Mouse (Mus musculus): ENCODE measurements around the gene Il1r1. TPM values are rescaled to one million over a fixed set of nuclear protein-coding genes. Genes with fewer than 3 reads are reported as not detected.

Gene Il1r1
- polyA plus RNA-seq, 1 experiment from 2014 or later, result 7.9 TPM

DNA sequence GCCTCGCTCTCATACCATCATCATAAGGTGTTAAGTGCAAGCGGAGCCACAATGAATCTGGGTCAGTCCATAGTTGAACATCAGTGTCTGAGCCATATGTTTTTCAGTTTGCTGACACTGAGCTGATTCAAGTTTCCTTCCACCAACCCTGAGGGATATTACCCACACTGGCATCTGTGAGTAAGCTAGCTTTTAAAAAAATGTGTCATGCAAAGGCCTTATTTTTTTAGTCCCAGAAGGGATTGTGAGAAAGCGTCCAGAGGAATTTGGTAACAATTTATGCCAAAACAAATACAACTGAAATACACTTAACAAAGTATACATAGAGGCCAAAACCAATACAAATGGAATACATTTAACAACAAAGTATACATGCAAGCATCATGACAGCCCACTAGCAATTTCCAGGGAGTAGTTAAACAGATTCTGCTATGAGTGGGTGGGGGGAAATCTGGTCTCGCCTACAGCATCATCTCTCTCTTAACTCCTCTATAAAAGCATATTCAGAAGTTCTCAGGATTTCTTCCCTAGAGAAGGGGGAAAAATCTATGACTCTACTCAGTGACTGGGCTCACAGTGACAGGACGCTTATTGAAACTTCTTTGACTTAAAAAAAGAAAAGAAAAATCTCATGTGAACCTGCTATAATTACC is 10.8 kb downstream of the Il1r1 start:
- H3K27ac ChIP-seq (ENCODE audit: low read depth, low read length), result no peak overlapping the region
- H3K4me1 ChIP-seq (ENCODE audit: control insufficient read depth, insufficient read depth, low read length), result peaks cover 11% of the 10 kb centered on the region; the same call in 1 of the 2 replicates
- no peak for ATAC-seq (replicated peaks; ENCODE audit: insufficient number of reproducible peaks, low FRiP score, low TSS enrichment)
- H3K27me3 ChIP-seq (ENCODE audit: control insufficient read depth, insufficient read depth, low read length), result no peaks in the 10 kb centered on the region
- WGBS (ENCODE audit: insufficient replicate concordance), result 76% methylated on average over 5 of the region's 5 CpGs
- H3K4me3 ChIP-seq (ENCODE audit: low read depth, low read length), result no peak overlapping the region
- no peak overlapping the region for H3K4me2 ChIP-seq
- no peaks in the 10 kb centered on the region for H3K36me3 ChIP-seq (ENCODE audit: control insufficient read depth, insufficient read depth, low read length)
- H3K9ac ChIP-seq (ENCODE audit: low read depth, low read length), result no peak overlapping the region
- no peaks in the 10 kb centered on the region for H3K9me3 ChIP-seq (replicated peaks; ENCODE audit: control insufficient read depth, low read length)

DNA sequence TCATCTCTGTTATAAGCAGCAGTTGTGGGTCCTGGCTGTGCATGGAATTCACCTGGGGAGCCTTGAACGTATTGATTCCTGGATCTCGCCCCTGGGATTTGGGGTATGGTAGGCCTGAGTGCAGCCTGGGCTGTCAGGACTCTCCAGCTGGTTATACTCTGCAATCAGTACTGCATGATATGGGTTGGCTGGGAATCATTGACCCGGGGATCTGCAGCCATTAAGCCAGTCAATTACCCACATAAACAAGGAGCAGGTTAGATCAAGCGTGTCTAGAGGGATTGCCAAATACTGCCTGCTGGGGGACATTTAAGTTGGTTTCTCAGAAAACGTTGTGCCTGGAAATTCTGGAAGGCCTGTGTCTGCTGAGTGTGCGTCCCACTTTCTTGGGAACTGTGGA is 11.8 kb downstream of the Il1r1 start:
- Histone ChIP-seq H3K4me2 (no peak overlapping the region), H3K9me3 (replicated peaks; ENCODE audit: control insufficient read depth, low read length) (no peaks in the 10 kb centered on the region), H3K9ac (ENCODE audit: low read depth, low read length) (no peak overlapping the region), H3K36me3 (ENCODE audit: control insufficient read depth, insufficient read depth, low read length) (no peaks in the 10 kb centered on the region), H3K4me1 (ENCODE audit: control insufficient read depth, insufficient read depth, low read length) (peaks cover 11% of the 10 kb centered on the region; the same call in 1 of the 2 replicates), H3K4me3 (ENCODE audit: low read depth, low read length) (no peak overlapping the region), H3K27ac (ENCODE audit: low read depth, low read length) (no peak overlapping the region), H3K27me3 (ENCODE audit: control insufficient read depth, insufficient read depth, low read length) (no peaks in the 10 kb centered on the region)
- ATAC-seq (replicated peaks; ENCODE audit: insufficient number of reproducible peaks, low FRiP score, low TSS enrichment), result no peak
- WGBS (ENCODE audit: insufficient replicate concordance), result 68% methylated on average over 6 of the region's 6 CpGs

DNA sequence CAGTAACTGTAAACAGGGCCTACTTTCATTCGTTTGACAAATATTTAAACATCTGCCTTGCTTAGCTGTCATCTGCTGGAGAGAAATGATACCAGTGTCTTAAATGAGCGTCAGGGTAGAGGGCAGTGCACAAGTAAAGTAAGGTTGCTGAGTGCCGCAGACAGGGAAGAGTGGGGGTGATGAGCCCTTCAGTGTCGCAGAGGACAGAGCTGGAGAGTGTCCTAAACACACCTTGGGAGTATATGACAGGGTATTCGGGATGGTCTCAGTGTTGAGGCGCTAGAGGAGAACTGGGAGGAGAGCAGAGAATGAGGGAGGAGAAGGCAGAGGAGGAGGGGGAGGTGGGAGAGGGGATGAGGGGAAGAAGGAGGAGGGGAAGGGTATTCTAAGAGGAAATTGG is 12.2 kb downstream of the Il1r1 start:
- ATAC-seq (replicated peaks; ENCODE audit: insufficient number of reproducible peaks, low FRiP score, low TSS enrichment), result no peak
- Histone ChIP-seq H3K4me1 (ENCODE audit: control insufficient read depth, insufficient read depth, low read length) (peaks cover 11% of the 10 kb centered on the region; the same call in 1 of the 2 replicates), H3K27ac (ENCODE audit: low read depth, low read length) (no peak overlapping the region), H3K36me3 (ENCODE audit: control insufficient read depth, insufficient read depth, low read length) (no peaks in the 10 kb centered on the region), H3K27me3 (ENCODE audit: control insufficient read depth, insufficient read depth, low read length) (no peaks in the 10 kb centered on the region), H3K9ac (ENCODE audit: low read depth, low read length) (no peak overlapping the region), H3K4me2 (no peak overlapping the region), H3K9me3 (replicated peaks; ENCODE audit: control insufficient read depth, low read length) (no peaks in the 10 kb centered on the region), H3K4me3 (ENCODE audit: low read depth, low read length) (no peak overlapping the region)
- 46% methylated on average over 6 of the region's 6 CpGs for WGBS (ENCODE audit: insufficient replicate concordance)

DNA sequence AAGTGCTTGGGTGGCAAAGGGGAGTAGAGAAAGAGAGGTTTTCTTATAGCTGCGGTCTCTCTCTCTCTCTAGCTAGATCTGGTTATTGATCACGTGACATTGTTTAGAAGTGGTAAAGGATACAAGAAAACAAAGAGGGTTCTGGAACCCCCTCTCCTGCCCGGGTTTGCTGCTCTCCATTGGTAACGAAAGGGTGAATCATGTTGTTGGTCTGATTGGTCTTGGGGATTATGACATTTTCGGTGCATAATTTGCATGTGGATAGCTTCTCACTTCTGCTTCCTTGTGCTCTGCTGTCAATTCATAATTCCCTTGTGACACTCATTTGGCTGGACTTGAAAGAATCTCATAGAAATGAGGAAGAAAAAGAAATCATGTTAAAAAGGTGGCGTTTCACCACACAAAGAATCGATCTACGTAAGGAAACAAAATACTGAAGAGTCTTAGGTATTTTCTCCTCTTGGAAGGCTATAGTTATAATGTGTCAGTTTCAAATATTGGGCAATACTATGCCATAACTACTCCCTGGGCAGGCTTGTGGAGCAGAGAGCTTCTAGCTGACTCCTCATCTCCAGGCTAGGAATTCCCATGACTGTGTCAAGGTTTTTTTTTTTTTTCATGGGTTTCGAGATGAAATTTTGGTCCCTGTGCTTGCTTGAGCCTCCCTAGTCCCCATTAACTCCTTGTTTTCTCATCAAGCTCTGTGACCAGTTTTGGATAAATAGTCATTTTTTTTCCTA is 15.6 kb downstream of the Il1r1 start:
- no peak overlapping the region for H3K27ac ChIP-seq (ENCODE audit: low read depth, low read length)
- H3K27me3 ChIP-seq (ENCODE audit: control insufficient read depth, insufficient read depth, low read length), result no peaks in the 10 kb centered on the region
- H3K9ac ChIP-seq (ENCODE audit: low read depth, low read length), result no peak overlapping the region
- no peak overlapping the region for H3K4me3 ChIP-seq (ENCODE audit: low read depth, low read length)
- no peak overlapping the region for H3K4me2 ChIP-seq
- H3K36me3 ChIP-seq (ENCODE audit: control insufficient read depth, insufficient read depth, low read length), result no peaks in the 10 kb centered on the region
- 85% methylated on average over 9 of the region's 9 CpGs for WGBS (ENCODE audit: insufficient replicate concordance)
- H3K4me1 ChIP-seq (ENCODE audit: control insufficient read depth, insufficient read depth, low read length), result no peaks in the 10 kb centered on the region
- ATAC-seq (replicated peaks; ENCODE audit: insufficient number of reproducible peaks, low FRiP score, low TSS enrichment), result no peak
- H3K9me3 ChIP-seq (replicated peaks; ENCODE audit: control insufficient read depth, low read length), result no peaks in the 10 kb centered on the region

DNA sequence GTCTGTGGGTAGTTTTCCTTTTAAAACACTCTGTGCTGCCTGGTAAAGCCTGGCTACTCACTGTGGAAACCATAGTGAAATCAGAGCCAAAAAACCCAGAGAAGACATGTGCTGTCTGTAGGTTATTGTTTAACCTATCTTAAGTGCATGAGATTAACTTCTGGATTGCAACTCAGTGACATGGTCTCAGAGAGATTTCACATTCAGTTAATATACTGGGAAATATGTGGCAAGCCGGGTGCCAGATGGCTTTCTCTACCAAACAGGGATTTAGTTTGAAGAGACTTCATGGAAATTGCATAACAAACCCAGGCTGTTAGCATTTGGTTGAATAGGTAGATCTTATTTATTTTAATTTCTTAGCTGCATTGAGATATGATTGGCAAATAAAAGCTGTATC is 17.8 kb downstream of the Il1r1 start:
- 65% methylated on average over 1 of the region's 1 CpGs for WGBS (ENCODE audit: insufficient replicate concordance)
- Histone ChIP-seq H3K27me3 (ENCODE audit: control insufficient read depth, insufficient read depth, low read length) (no peaks in the 10 kb centered on the region), H3K4me1 (ENCODE audit: control insufficient read depth, insufficient read depth, low read length) (no peaks in the 10 kb centered on the region), H3K4me3 (ENCODE audit: low read depth, low read length) (no peak overlapping the region), H3K9me3 (replicated peaks; ENCODE audit: control insufficient read depth, low read length) (no peaks in the 10 kb centered on the region), H3K4me2 (no peak overlapping the region), H3K27ac (ENCODE audit: low read depth, low read length) (no peak overlapping the region), H3K36me3 (ENCODE audit: control insufficient read depth, insufficient read depth, low read length) (no peaks in the 10 kb centered on the region), H3K9ac (ENCODE audit: low read depth, low read length) (no peak overlapping the region)
- no peak for ATAC-seq (replicated peaks; ENCODE audit: insufficient number of reproducible peaks, low FRiP score, low TSS enrichment)

DNA sequence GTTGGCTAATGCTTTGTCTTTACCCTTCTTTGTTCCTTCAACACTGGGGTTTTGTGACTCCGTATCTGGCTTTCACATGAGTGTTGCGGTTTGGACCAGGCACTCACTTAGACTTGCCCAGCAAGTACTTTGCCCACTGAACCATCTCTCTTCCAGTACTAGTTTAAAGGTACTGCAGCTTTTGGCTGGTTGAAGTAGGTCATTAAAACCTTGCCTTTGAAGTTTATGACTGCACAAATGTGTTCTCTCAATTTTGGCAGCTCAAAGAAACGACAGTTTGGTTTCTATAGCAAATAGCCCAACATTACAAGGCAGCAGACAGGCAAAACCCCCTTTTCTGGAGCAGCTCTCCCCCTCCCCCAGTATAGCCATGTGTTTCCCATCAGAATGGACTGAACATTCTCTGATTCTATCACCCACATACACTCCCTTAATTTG is 18.7 kb downstream of the Il1r1 start:
- H3K9me3 ChIP-seq (replicated peaks; ENCODE audit: control insufficient read depth, low read length), result no peaks in the 10 kb centered on the region
- H3K36me3 ChIP-seq (ENCODE audit: control insufficient read depth, insufficient read depth, low read length), result no peaks in the 10 kb centered on the region
- no peak overlapping the region for H3K4me2 ChIP-seq
- no peak for ATAC-seq (replicated peaks; ENCODE audit: insufficient number of reproducible peaks, low FRiP score, low TSS enrichment)
- H3K4me1 ChIP-seq (ENCODE audit: control insufficient read depth, insufficient read depth, low read length), result no peaks in the 10 kb centered on the region
- WGBS (ENCODE audit: insufficient replicate concordance), result 75% methylated on average over 3 of the region's 3 CpGs
- H3K9ac ChIP-seq (ENCODE audit: low read depth, low read length), result no peak overlapping the region
- no peaks in the 10 kb centered on the region for H3K27me3 ChIP-seq (ENCODE audit: control insufficient read depth, insufficient read depth, low read length)
- H3K27ac ChIP-seq (ENCODE audit: low read depth, low read length), result no peak overlapping the region
- no peak overlapping the region for H3K4me3 ChIP-seq (ENCODE audit: low read depth, low read length)

DNA sequence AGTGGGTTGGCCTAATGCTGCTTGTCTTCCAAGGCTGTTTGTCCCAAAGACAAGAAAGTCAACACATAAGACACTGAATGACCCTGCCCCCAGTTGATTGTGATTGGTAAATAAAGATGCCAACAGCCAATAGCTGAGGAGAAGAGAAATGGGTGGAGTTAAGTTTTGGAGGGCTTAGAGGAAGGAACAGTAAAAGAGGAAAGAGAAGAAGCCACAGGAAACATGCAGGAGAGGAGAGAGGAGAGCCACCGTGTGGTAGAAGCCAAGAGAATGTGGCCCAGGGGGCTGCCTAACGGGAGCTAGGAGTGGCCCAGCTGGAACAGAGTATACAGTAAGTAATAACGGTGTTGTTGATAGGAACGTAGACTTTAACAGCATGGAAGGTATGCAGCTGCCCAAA is 25.5 kb downstream of the Il1r1 start:
- Histone ChIP-seq H3K9ac (ENCODE audit: low read depth, low read length) (no peak overlapping the region), H3K4me2 (no peak overlapping the region), H3K36me3 (ENCODE audit: control insufficient read depth, insufficient read depth, low read length) (no peaks in the 10 kb centered on the region), H3K27me3 (ENCODE audit: control insufficient read depth, insufficient read depth, low read length) (no peaks in the 10 kb centered on the region), H3K9me3 (replicated peaks; ENCODE audit: control insufficient read depth, low read length) (no peaks in the 10 kb centered on the region), H3K4me1 (ENCODE audit: control insufficient read depth, insufficient read depth, low read length) (peaks cover 4% of the 10 kb centered on the region; the same call in 1 of the 2 replicates), H3K27ac (ENCODE audit: low read depth, low read length) (no peak overlapping the region), H3K4me3 (ENCODE audit: low read depth, low read length) (no peak overlapping the region)
- ATAC-seq (replicated peaks; ENCODE audit: insufficient number of reproducible peaks, low FRiP score, low TSS enrichment), result no peak
- WGBS (ENCODE audit: insufficient replicate concordance), result 58% methylated on average over 4 of the region's 4 CpGs

DNA sequence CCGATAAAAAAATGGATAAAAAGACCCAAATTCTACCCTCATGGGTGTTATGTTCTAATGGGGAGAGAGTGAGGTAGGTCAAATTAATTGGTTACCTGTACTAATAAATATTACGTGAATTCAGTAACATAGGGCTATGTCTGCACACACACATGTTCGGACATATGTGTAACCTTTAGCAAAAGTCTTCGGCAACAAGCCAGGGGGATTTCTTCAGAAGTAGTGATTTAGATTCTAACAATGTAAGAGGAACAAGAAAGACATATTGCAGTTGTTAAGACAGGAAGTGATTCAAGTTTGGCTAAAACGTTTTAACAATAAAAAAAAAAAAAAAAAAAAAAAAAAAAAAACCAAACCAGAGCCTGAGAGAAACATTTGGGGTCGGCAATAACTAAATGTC is 27.6 kb downstream of the Il1r1 start:
- Histone ChIP-seq H3K4me1 (ENCODE audit: control insufficient read depth, insufficient read depth, low read length) (peaks cover 4% of the 10 kb centered on the region; the same call in 1 of the 2 replicates), H3K4me3 (ENCODE audit: low read depth, low read length) (no peak overlapping the region), H3K9ac (ENCODE audit: low read depth, low read length) (no peak overlapping the region), H3K36me3 (ENCODE audit: control insufficient read depth, insufficient read depth, low read length) (no peaks in the 10 kb centered on the region), H3K27me3 (ENCODE audit: control insufficient read depth, insufficient read depth, low read length) (no peaks in the 10 kb centered on the region), H3K27ac (ENCODE audit: low read depth, low read length) (no peak overlapping the region), H3K9me3 (replicated peaks; ENCODE audit: control insufficient read depth, low read length) (no peaks in the 10 kb centered on the region), H3K4me2 (no peak overlapping the region)
- WGBS (ENCODE audit: insufficient replicate concordance), result 74% methylated on average over 6 of the region's 6 CpGs
- no peak for ATAC-seq (replicated peaks; ENCODE audit: insufficient number of reproducible peaks, low FRiP score, low TSS enrichment)

Measured in heart, embryonic 11.5 days (tissue).